Mouse (Mus musculus) intestine, embryonic 14.5 days (tissue): ENCODE measurements around the gene Gm11232. TPM values are rescaled to one million over a fixed set of nuclear protein-coding genes. Genes with fewer than 3 reads are reported as not detected.
A peak's percentile ranks its signal among the peaks of the same experiment; 100 is the strongest.

Experiments used
- ATAC-seq: fragments of 200-750 bp; cut with Nextera tagmentation; replicated peaks from 2 replicates; pipeline ENCODE4 v1.8.0; 2017; ENCODE audit warnings: low read depth, moderate number of reproducible peaks, moderate TSS enrichment, moderate library complexity; ENCODE audit not compliant: low FRiP score, low TSS enrichment
- DNase-seq: peaks from one replicate; pipeline ENCODE4 v3.0.0-alpha.2; 2018; ENCODE audit warnings: low spot score
- H3K27ac ChIP-seq: fragments of 300-500 bp; sonication (generic); 2 replicates; pipeline ENCODE4 v1.5.1; 2014; ENCODE audit warnings: low read depth, mild to moderate bottlenecking, control low read depth
- H3K27me3 ChIP-seq: fragments of 300-500 bp; sonication (generic); replicated peaks from 2 replicates; pipeline ENCODE4 v1.6.1; 2014; ENCODE audit warnings: low read length, control low read depth; ENCODE audit not compliant: control insufficient read depth, insufficient read depth
- H3K36me3 ChIP-seq: fragments of 300-500 bp; sonication (generic); 2 replicates; pipeline ENCODE4 v1.6.1; 2014; ENCODE audit warnings: low read length, control low read depth; ENCODE audit not compliant: control insufficient read depth, insufficient read depth
- H3K4me1 ChIP-seq: fragments of 300-500 bp; sonication (generic); replicated peaks from 2 replicates; pipeline ENCODE4 v1.6.1; 2014; ENCODE audit warnings: low read length, control low read depth, mixed read lengths; ENCODE audit not compliant: control insufficient read depth, insufficient read depth
- H3K4me2 ChIP-seq: fragments of 300-500 bp; sonication (generic); 2 replicates; pipeline ENCODE4 v1.6.1; 2014; ENCODE audit warnings: low read length
- H3K4me3 ChIP-seq: fragments of 300-500 bp; sonication (generic); 2 replicates; pipeline ENCODE4 v1.5.1; 2014; ENCODE audit warnings: low read depth, low read length, control low read depth, mixed read lengths
- H3K9ac ChIP-seq: fragments of 300-500 bp; sonication (generic); 2 replicates; pipeline ENCODE4 v1.6.1; 2014; ENCODE audit warnings: mild to moderate bottlenecking, low read length
- H3K9me3 ChIP-seq: fragments of 300-500 bp; sonication (generic); 2 replicates; pipeline ENCODE4 v1.6.1; 2016; ENCODE audit warnings: low read length, control low read depth; ENCODE audit not compliant: control insufficient read depth
- WGBS: fragments of 180-500 bp; shearing (Covaris S2); extraction: QIAGEN DNeasy Blood & Tissue Kit; methylation state at CpG from one replicate; pipeline ENCODE4 v1.1.7; 2014; 5-methylcytosine and 5-hydroxymethylcytosine counted together
- polyA plus RNA-seq: library from polyadenylated mRNA; unstranded; fragments of >200 nt; fragmentation: Nextera tagmentation; extraction: Ambion mirVana; gene quantifications from 2 replicates; pipeline ENCODE4 v1.2.1, GENCODE M21; 2014

Gm11232 gene
- 0.44 and 1.1 TPM in 2 replicates for polyA plus RNA-seq

GRCm38 (mm10) chr4:71757865-71758264, at the start of gene Gm11232:
Gene Gm11232, minus strand, starts transcription at chr4:71757965.
- ATAC-seq, result no peak
- no peak within 1 kb of the TSS for H3K4me3 ChIP-seq
- H3K9me3 ChIP-seq, result no peaks in the 10 kb centered on the region
- 67% methylated on average over 2 of the region's 2 CpGs for WGBS
- no peaks in the 10 kb centered on the region for H3K36me3 ChIP-seq
- no peaks in the 10 kb centered on the region for H3K27me3 ChIP-seq
- DNase-seq, result no peak
- no peak within 1 kb of the TSS for H3K4me2 ChIP-seq
- no peak within 1 kb of the TSS for H3K9ac ChIP-seq
- peaks cover 4% of the 10 kb centered on the region; the same call in 1 of the 2 replicates for H3K4me1 ChIP-seq
- H3K27ac ChIP-seq, result peak within 1 kb of the TSS; percentile 51

GRCm38 (mm10) chr4:71805977-71806534, 48.3 kb upstream of the Gm11232 start:
- H3K4me3 ChIP-seq, result no peak overlapping the region
- no peak overlapping the region for H3K9ac ChIP-seq
- no peaks in the 10 kb centered on the region for H3K9me3 ChIP-seq
- no peaks in the 10 kb centered on the region for H3K27me3 ChIP-seq
- no peaks in the 10 kb centered on the region for H3K36me3 ChIP-seq
- WGBS, result 42% methylated on average over 2 of the region's 2 CpGs
- no peak for DNase-seq
- ATAC-seq, result no peak
- no peak overlapping the region for H3K27ac ChIP-seq
- no peaks in the 10 kb centered on the region for H3K4me1 ChIP-seq
- no peak overlapping the region for H3K4me2 ChIP-seq

- Histone ChIP-seq H3K9ac (no peak overlapping the region), H3K4me1 (no peaks in the 10 kb centered on the region), H3K36me3 (no peaks in the 10 kb centered on the region), H3K27me3 (no peaks in the 10 kb centered on the region), H3K4me2 (no peak overlapping the region), H3K4me3 (no peak overlapping the region), H3K9me3 (no peaks in the 10 kb centered on the region), H3K27ac (no peak overlapping the region)
- ATAC-seq, result no peak
- DNase-seq, result no peak
- WGBS, result 69% methylated on average over 1 of the region's 1 CpGs
Observed at GRCm38 (mm10) chr4:71765529-71765928, 7.8 kb upstream of the Gm11232 start.

- Histone ChIP-seq H3K9ac (no peak overlapping the region), H3K9me3 (no peaks in the 10 kb centered on the region), H3K4me3 (no peak overlapping the region), H3K27me3 (no peaks in the 10 kb centered on the region), H3K27ac (no peak overlapping the region), H3K4me2 (no peak overlapping the region), H3K4me1 (no peaks in the 10 kb centered on the region), H3K36me3 (no peaks in the 10 kb centered on the region)
- 62% methylated on average over 3 of the region's 3 CpGs for WGBS
- no peak for ATAC-seq
- DNase-seq, result no peak
Observed at GRCm38 (mm10) chr4:71765071-71765470, 7.3 kb upstream of the Gm11232 start.

GRCm38 (mm10) chr4:71756441-71757221, 1.1 kb downstream of the Gm11232 start:
- ATAC-seq (peak; percentile 77), DNase-seq (peak; percentile 61)
- H3K36me3 ChIP-seq, result no peaks in the 10 kb centered on the region
- H3K9me3 ChIP-seq, result no peaks in the 10 kb centered on the region
- H3K4me2 ChIP-seq, result no peak overlapping the region
- no peaks in the 10 kb centered on the region for H3K27me3 ChIP-seq
- no peak overlapping the region for H3K4me3 ChIP-seq
- WGBS, result 43% methylated on average over 11 of the region's 11 CpGs
- peaks cover 4% of the 10 kb centered on the region; the same call in 1 of the 2 replicates for H3K4me1 ChIP-seq
- no peak overlapping the region for H3K9ac ChIP-seq
- peak overlapping the region; percentile 51 for H3K27ac ChIP-seq

GRCm38 (mm10) chr4:71745741-71746140, 12.0 kb downstream of the Gm11232 start:
- Histone ChIP-seq H3K27me3 (no peaks in the 10 kb centered on the region), H3K4me3 (no peak overlapping the region), H3K4me2 (no peak overlapping the region), H3K36me3 (no peaks in the 10 kb centered on the region), H3K4me1 (no peaks in the 10 kb centered on the region), H3K9ac (no peak overlapping the region), H3K9me3 (no peaks in the 10 kb centered on the region), H3K27ac (no peak overlapping the region)
- ATAC-seq, result no peak
- no peak for DNase-seq
- 67% methylated on average over 1 of the region's 1 CpGs for WGBS

- Histone ChIP-seq H3K4me2 (no peak overlapping the region), H3K4me1 (no peaks in the 10 kb centered on the region), H3K9ac (no peak overlapping the region), H3K27ac (no peak overlapping the region), H3K27me3 (no peaks in the 10 kb centered on the region), H3K36me3 (no peaks in the 10 kb centered on the region), H3K4me3 (no peak overlapping the region), H3K9me3 (no peaks in the 10 kb centered on the region)
- no peak for ATAC-seq
- DNase-seq, result no peak
Observed at GRCm38 (mm10) chr4:71736529-71736928, 21.2 kb downstream of the Gm11232 start.

GRCm38 (mm10) chr4:71735261-71735660, 22.5 kb downstream of the Gm11232 start:
- Histone ChIP-seq H3K4me2 (no peak overlapping the region), H3K9me3 (no peaks in the 10 kb centered on the region), H3K4me1 (no peaks in the 10 kb centered on the region), H3K36me3 (no peaks in the 10 kb centered on the region), H3K4me3 (no peak overlapping the region), H3K27ac (no peak overlapping the region), H3K27me3 (no peaks in the 10 kb centered on the region), H3K9ac (no peak overlapping the region)
- DNase-seq (no peak), ATAC-seq (no peak)
- 89% methylated on average over 3 of the region's 3 CpGs for WGBS

- ATAC-seq (no peak), DNase-seq (no peak)
- no peak overlapping the region for H3K4me2 ChIP-seq
- H3K36me3 ChIP-seq, result no peaks in the 10 kb centered on the region
- H3K9ac ChIP-seq, result no peak overlapping the region
- no peaks in the 10 kb centered on the region for H3K9me3 ChIP-seq
- no peaks in the 10 kb centered on the region for H3K4me1 ChIP-seq
- no peak overlapping the region for H3K4me3 ChIP-seq
- no peaks in the 10 kb centered on the region for H3K27me3 ChIP-seq
- H3K27ac ChIP-seq, result no peak overlapping the region
Observed at GRCm38 (mm10) chr4:71729401-71729800, 28.4 kb downstream of the Gm11232 start.
